7 mouse cellular contexts compared by ENCODE assay signal in genomic region chr1:156676171-156676570, GRCm38 (mm10). TPM values are rescaled to one million over a fixed set of nuclear protein-coding genes. Genes with fewer than 3 reads are reported as not detected.
A peak's percentile ranks its signal among the peaks of the same experiment; 100 is the strongest.
DNase-seq lines count a peak whose midpoint lies in the region; ATAC-seq and TF ChIP-seq lines count a peak whose summit lies in the region.

No protein-coding gene starts in this region.

- H3K27me3 ChIP-seq in liver, embryonic 11.5 days (replicated peaks; ENCODE audit: control insufficient read depth, insufficient read depth, low read length) = no peaks in the 10 kb centered on the region
- H3K27me3 ChIP-seq in heart, postnatal 0 days (ENCODE audit: control insufficient read depth, insufficient read depth, low read length) = no peaks in the 10 kb centered on the region
- H3K27me3 ChIP-seq in liver, embryonic 14.5 days (ENCODE audit: control insufficient read depth, insufficient read depth, low read length) = no peaks in the 10 kb centered on the region

- H3K9me3 ChIP-seq in liver, embryonic 11.5 days (ENCODE audit: control insufficient read depth, low read length) = no peaks in the 10 kb centered on the region
- no peaks in the 10 kb centered on the region for H3K9me3 ChIP-seq in heart, postnatal 0 days (replicated peaks; ENCODE audit: control insufficient read depth, low read length)
- no peaks in the 10 kb centered on the region for H3K9me3 ChIP-seq in liver, embryonic 14.5 days (ENCODE audit: control insufficient read depth, low read length)

- no peak for TF ChIP-seq EP300 in heart, postnatal 0 days (IDR thresholded peaks at IDR 0.05; ENCODE audit: low read depth)
- TF ChIP-seq EP300 in liver, embryonic 14.5 days (IDR thresholded peaks at IDR 0.05; ENCODE audit: low read depth) = no peak

- no peak overlapping the region for H3K4me3 ChIP-seq in liver, embryonic 11.5 days (ENCODE audit: low read depth, low read length)
- no peak overlapping the region for H3K4me3 ChIP-seq in heart, postnatal 0 days (ENCODE audit: low read depth, low read length)
- H3K4me3 ChIP-seq in liver, embryonic 14.5 days (ENCODE audit: insufficient read depth in 1 of 2, low read depth in 2 of 2, low read length in 2 of 2) = no peak overlapping the region

- H3K4me1 ChIP-seq in liver, embryonic 11.5 days (replicated peaks; ENCODE audit: control insufficient read depth, insufficient read depth, low read length) = no peaks in the 10 kb centered on the region; the same call in 1 of the 2 replicates
- H3K4me1 ChIP-seq in heart, postnatal 0 days (ENCODE audit: control insufficient read depth, insufficient read depth) = peaks cover 4% of the 10 kb centered on the region; the same call in 1 of the 2 replicates
- H3K4me1 ChIP-seq in liver, embryonic 14.5 days (replicated peaks; ENCODE audit: control insufficient read depth in 2 of 2, insufficient read depth in 2 of 2, low read length in 1 of 2) = peaks cover 0 to 3% of the 10 kb centered on the region in 2 experiments; a peak in 2 of 4 replicates

- no peak for ATAC-seq in liver, embryonic 11.5 days (replicated peaks; ENCODE audit: low FRiP score)
- no peak for ATAC-seq in heart, postnatal 0 days (ENCODE audit: insufficient read depth, low read depth)
- peak; percentile 38; the same call in 1 of the 2 replicates for ATAC-seq in liver, embryonic 14.5 days (ENCODE audit: insufficient read depth)

- DNase-seq in liver = peak; percentile 61
- DNase-seq in liver, embryonic 11.5 days (ENCODE audit: low spot score) = no peak
- peak; percentile 22 for DNase-seq in Muller cell, postnatal 12 days (ENCODE audit: inconsistent ontology term)
- peak; percentile 65 for DNase-seq in c-Kit-positive CD71-positive TER-119-negative erythroid progenitor cells, embryonic 14.5 days (ENCODE audit: low read depth)
- DNase-seq in heart, postnatal 0 days (ENCODE audit: low spot score) = peak; percentile 71
- DNase-seq in liver, embryonic 14.5 days (ENCODE audit: low read depth in 3 of 3, low spot score in 3 of 3) = peak; percentile 35 to 50 (median 50)
- DNase-seq in spleen, adult 12 weeks (ENCODE audit: low spot score) = peak; percentile 43

- 0 out of 2 replicates have a peak, but pooled peaks cover 3% of the 10 kb centered on the region for H3K36me3 ChIP-seq in liver, embryonic 11.5 days (ENCODE audit: control insufficient read depth, insufficient read depth, low read length)
- H3K36me3 ChIP-seq in heart, postnatal 0 days (replicated peaks; ENCODE audit: control insufficient read depth, insufficient read depth, low read length) = peaks cover 17% of the 10 kb centered on the region
- 0 out of 2 replicates have a peak, but pooled peaks cover 2% of the 10 kb centered on the region for H3K36me3 ChIP-seq in liver, embryonic 14.5 days (replicated peaks; ENCODE audit: control insufficient read depth, insufficient read depth, low read depth)

- no peak overlapping the region for H3K9ac ChIP-seq in liver, embryonic 11.5 days (ENCODE audit: low read depth, low read length)
- no peak overlapping the region for H3K9ac ChIP-seq in heart, postnatal 0 days (replicated peaks; ENCODE audit: low read depth, low read length)
- H3K9ac ChIP-seq in liver, embryonic 14.5 days (replicated peaks) = no peak overlapping the region

- H3K27ac ChIP-seq in liver, embryonic 11.5 days (ENCODE audit: low read depth, low read length) = no peak overlapping the region
- no peak overlapping the region for H3K27ac ChIP-seq in heart, postnatal 0 days (ENCODE audit: low read depth)
- H3K27ac ChIP-seq in liver, embryonic 14.5 days = no peak overlapping the region

- whole genome bisulfite sequencing in liver, embryonic 11.5 days = 22% methylated on average over 12 of the region's 12 CpGs
- 17% methylated on average over 12 of the region's 12 CpGs for WGBS in heart, postnatal 0 days
- WGBS in liver, embryonic 14.5 days (ENCODE audit: insufficient replicate concordance) = 15% methylated on average over 12 of the region's 12 CpGs

- peak; percentile 89 for TF ChIP-seq CTCF in heart, postnatal 0 days (IDR thresholded peaks at IDR 0.05; ENCODE audit: low read depth)
- TF ChIP-seq CTCF in liver, embryonic 14.5 days (IDR thresholded peaks at IDR 0.05; ENCODE audit: low read depth) = peak; percentile 95

- no peak overlapping the region for H3K4me2 ChIP-seq in liver, embryonic 11.5 days
- no peak overlapping the region for H3K4me2 ChIP-seq in heart, postnatal 0 days (ENCODE audit: low read depth, low read length)
- H3K4me2 ChIP-seq in liver, embryonic 14.5 days (ENCODE audit: low read depth) = no peak overlapping the region

RNA-seq across cellular contexts. Expression of gene Tor3a, which starts 2.0 kb away (rescaled TPM):
- polyA plus RNA-seq in liver, embryonic 11.5 days (2014; fragmentation: Nextera tagmentation; extraction: Ambion mirVana) = 4.0 and 4.3 TPM in 2 replicates
- total RNA-seq in heart, postnatal 0 days (2014; rRNA removed; ENCODE audit: low replicate concordance) = 6.5 and 59.8 TPM in 2 replicates
- 7.1 and 7.6 TPM in 2 replicates for polyA plus RNA-seq in heart, postnatal 0 days (2015; fragmentation: Nextera tagmentation; extraction: Ambion mirVana)
- polyA plus RNA-seq in liver, embryonic 14.5 days (2012; rRNA removed) = 1.7 and 2.2 TPM in 2 replicates
- 3.0 and 3.4 TPM in 2 replicates for polyA plus RNA-seq in liver, embryonic 14.5 days (2014; fragmentation: Nextera tagmentation; extraction: Ambion mirVana)

RNA-seq across cellular contexts. Expression of gene Fam20b, which starts 42.7 kb away (rescaled TPM):
- 22.1 and 22.2 TPM in 2 replicates for polyA plus RNA-seq in liver, embryonic 11.5 days (2014; fragmentation: Nextera tagmentation; extraction: Ambion mirVana)
- 42.9 and 46.7 TPM in 2 replicates for total RNA-seq in heart, postnatal 0 days (2014; rRNA removed; ENCODE audit: low replicate concordance)
- polyA plus RNA-seq in heart, postnatal 0 days (2015; fragmentation: Nextera tagmentation; extraction: Ambion mirVana) = 17.8 and 20.9 TPM in 2 replicates
- 5.2 and 7.5 TPM in 2 replicates for polyA plus RNA-seq in liver, embryonic 14.5 days (2012; rRNA removed)
- 9.9 and 11.1 TPM in 2 replicates for polyA plus RNA-seq in liver, embryonic 14.5 days (2014; fragmentation: Nextera tagmentation; extraction: Ambion mirVana)
